Mouse (Mus musculus): ENCODE results near the gene Slc43a1.

GRCm38 (mm10) chr2:84883084-84883483 is 44.4 kb downstream of the Slc43a1 start:
- TF ChIP-seq CTCF (conservative IDR thresholded peaks at IDR 0.05; ENCODE audit: insufficient read depth, insufficient read length, low read depth, low read length) (no peak), POLR2A (IDR thresholded peaks at IDR 0.05; ENCODE audit: low read depth, low read length) (no peak)
